Mouse (Mus musculus) brain, adult 10 weeks (tissue): Measurements from ENCODE around the gene Bms1. TPM values are rescaled to one million over a fixed set of nuclear protein-coding genes. Genes with fewer than 3 reads are reported as not detected.

Experiments used
- polyA plus RNA-seq: library from polyadenylated mRNA; stranded (reverse); fragments of 350-450 nt; fragmentation: Illumina TruSeq; extraction: RNeasy Lipid Tissue Mini Kit (QIAGEN cat#74804); gene quantifications from one replicate; pipeline ENCODE4 v1.2.3, GENCODE M21; 2015; ENCODE audit warnings: low read depth, low replicate concordance

Gene Bms1
- 18.8 TPM for polyA plus RNA-seq

DNA sequence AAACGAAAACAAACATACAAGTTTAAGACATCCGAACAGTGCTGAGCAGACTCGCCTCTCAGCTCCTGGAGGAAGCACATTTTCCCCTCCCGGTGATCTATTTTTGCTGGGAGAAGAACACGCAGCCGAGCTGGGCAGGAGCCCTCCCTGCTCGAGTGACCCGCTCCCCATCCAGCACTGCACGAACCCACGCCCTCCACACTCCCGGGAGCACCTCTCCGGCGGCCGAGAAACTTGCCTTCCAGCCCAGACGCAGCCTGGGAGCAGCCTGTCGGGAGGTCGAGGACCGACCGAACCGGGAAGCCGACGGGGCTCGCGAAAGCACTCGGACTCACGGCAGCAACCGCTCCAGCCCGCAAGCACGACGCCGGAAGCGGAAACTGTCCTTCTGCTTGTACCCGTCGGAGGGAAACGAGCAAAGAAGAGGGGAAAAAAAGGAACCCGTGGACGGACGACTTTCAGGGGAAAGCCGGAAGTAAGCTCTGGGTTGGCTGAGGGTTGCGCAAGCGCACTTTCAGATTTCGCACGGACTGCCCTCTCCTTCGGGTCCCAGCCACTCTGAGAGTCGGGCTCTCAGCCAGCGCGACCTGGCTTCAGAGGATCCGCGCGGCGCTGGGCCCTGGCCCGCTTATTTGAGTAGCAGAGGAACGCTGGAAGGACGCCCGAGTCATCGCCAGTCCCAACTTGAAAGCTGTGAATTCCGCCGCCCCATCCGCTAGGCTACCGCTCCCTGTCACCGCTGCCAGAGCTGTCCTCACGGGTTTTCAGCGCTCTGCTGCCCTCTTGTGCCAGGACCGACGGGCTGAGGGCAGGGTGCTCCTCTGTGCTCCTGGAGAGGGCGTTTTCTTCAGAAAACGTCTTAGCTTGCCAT, at the start of gene Bms1:
Gene Bms1, minus strand, starts transcription at position 425 of the 871 bp plus-strand sequence.

DNA sequence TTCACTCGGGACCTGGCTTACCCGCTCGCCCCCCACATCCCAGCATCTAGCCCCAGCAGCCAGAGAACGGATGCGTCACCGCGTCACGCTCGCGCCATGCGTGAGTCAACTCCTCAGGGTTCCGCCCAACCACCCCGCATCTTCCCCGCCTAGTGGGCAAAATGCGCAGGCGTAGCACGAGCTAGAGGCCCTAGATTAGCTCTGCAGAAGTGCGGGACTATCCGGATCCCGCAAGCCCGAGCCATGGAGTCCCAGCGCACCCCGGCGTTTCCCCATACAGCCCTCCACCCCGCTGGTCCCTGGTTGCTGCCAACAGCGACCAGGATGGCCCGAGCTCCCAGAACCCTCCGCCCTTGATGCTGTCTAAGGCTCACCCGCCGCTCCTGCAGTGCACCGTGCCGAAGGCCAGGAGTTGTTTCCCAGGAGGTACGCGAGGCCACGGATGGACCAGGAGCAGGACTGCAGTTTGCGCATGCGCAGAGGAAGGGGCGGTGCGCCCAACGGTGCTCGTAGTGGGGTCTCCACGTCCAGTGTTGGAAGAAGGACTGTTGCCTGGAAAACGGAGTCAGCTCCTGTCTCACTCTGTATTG, 35.9 kb upstream of the Bms1 start, which contains the start of gene Zfp248:
Gene Zfp248, minus strand, starts transcription at position 487 of the 590 bp plus-strand sequence.

Other genes starting within 250 kb of the Bms1 start
- 6.5 TPM for gene Ret, start 221.8 kb downstream of the Bms1 start, polyA plus RNA-seq
- 11.1 TPM for gene Zfp248, start 36.1 kb upstream of the Bms1 start, polyA plus RNA-seq
- gene Zfp9, start 59.8 kb upstream of the Bms1 start, polyA plus RNA-seq: 16.2 TPM
- gene Ankrd26, start 142.8 kb upstream of the Bms1 start, polyA plus RNA-seq: 7.3 TPM